Mouse (Mus musculus): ENCODE measurements at regions not wholly inside any gene's neighbourhood (a gene's known extent, or its start where the extent isn't known, plus 50 kb on each side); places are given as distances from the start of the nearest gene placed in this dataset.

- TF ChIP-seq CTCF (IDR thresholded peaks at IDR 0.05; ENCODE audit: insufficient read depth, low read depth, low read length) (no peak), POLR2A (IDR thresholded peaks at IDR 0.05; ENCODE audit: insufficient read depth, low read depth, low read length) (no peak)
Measured at GRCm38 (mm10) chr5:111993930-111994329, 258.4 kb downstream of the Cryba4 start.
